ENCODE assay signal across 23 mouse cellular contexts in the genomic region with DNA sequence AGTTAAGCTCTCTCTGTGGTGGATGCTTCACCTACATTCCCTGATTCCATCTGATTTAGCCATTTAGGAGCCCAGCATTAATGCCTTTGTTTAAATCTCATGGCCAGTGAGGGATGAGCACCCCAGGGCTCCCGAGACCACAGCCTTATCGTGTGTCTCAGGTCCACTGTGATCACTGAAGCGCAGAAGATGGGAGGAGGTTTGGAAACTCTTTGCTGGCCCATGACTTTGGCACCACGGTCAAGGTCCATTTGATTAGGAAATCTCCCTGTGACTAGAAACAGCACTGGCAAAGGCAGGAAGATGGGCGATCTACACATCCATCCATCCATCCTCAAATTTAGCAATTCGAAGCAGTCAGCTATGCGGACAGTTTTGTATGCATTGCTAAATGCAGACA.
"Had no signal": no experiment of that assay in that cellular context is flagged by ENCODE, and none has a peak within 500 bp of the region (broad histone marks: within the 10 kb centered on the region; RNA-seq: fewer than 3 reads in every experiment).

No protein-coding gene starts in this region.

- H3K27me3 ChIP-seq: kidney, embryonic 15.5 days; lung, embryonic 15.5 days; midbrain, embryonic 15.5 days; neural tube, embryonic 12.5 days; neural tube, embryonic 15.5 days had no signal

- H3K9ac ChIP-seq: kidney, embryonic 15.5 days; liver, embryonic 14.5 days; lung, embryonic 15.5 days; midbrain, embryonic 15.5 days; neural tube, embryonic 12.5 days; neural tube, embryonic 15.5 days had no signal

- H3K9me3 ChIP-seq: kidney, embryonic 15.5 days; lung, embryonic 15.5 days; megakaryocyte, embryonic 14.5 days; midbrain, embryonic 10.5 days; midbrain, embryonic 15.5 days; neural tube, embryonic 12.5 days; neural tube, embryonic 15.5 days had no signal

- H3K4me1 ChIP-seq: kidney, embryonic 15.5 days; lung, embryonic 15.5 days; midbrain, embryonic 10.5 days; midbrain, embryonic 15.5 days; neural tube, embryonic 12.5 days; neural tube, embryonic 15.5 days had no signal

- H3K4me2 ChIP-seq: kidney, embryonic 15.5 days; liver, embryonic 11.5 days; lung, embryonic 15.5 days; midbrain, embryonic 15.5 days; neural tube, embryonic 12.5 days; neural tube, embryonic 15.5 days had no signal

- H3K36me3 ChIP-seq: kidney, embryonic 15.5 days; lung, embryonic 15.5 days; midbrain, embryonic 10.5 days; midbrain, embryonic 15.5 days; neural tube, embryonic 12.5 days; neural tube, embryonic 15.5 days had no signal

- H3K27ac ChIP-seq: kidney, embryonic 15.5 days; left cerebral cortex, adult 2 months; liver, embryonic 14.5 days; lung, embryonic 15.5 days; midbrain, embryonic 10.5 days; midbrain, embryonic 15.5 days; neural tube, embryonic 12.5 days; neural tube, embryonic 15.5 days; stomach, postnatal 0 days had no signal

- H3K4me3 ChIP-seq: kidney, embryonic 15.5 days; left cerebral cortex, adult 2 months; lung, embryonic 15.5 days; megakaryocyte, embryonic 14.5 days; midbrain, embryonic 10.5 days; midbrain, embryonic 15.5 days; neural tube, embryonic 12.5 days; neural tube, embryonic 15.5 days had no signal

- ATAC-seq: midbrain, embryonic 15.5 days had no signal

- DNase-seq: kidney, adult 2 months; kidney, postnatal 25 days; layer of hippocampus, postnatal 36 days; lung, adult 18-20 months; lung, postnatal 10 days; lung, postnatal 36 days; right cerebral cortex, adult 18-20 months; right cerebral cortex, postnatal 14 days; right cerebral cortex, postnatal 4 days; thymus, adult 2 months; thymus, postnatal 14 days; thymus, postnatal 4 days had no signal
